19 mouse cellular contexts compared by ENCODE assay signal in genomic region chr13:113947546-113947945, GRCm38 (mm10).
A peak's percentile ranks its signal among the peaks of the same experiment; 100 is the strongest.
DNase-seq lines count a peak whose midpoint lies in the region; ATAC-seq and TF ChIP-seq lines count a peak whose summit lies in the region.
"Had no signal": no experiment of that assay in that cellular context is flagged by ENCODE, and none has a peak within 500 bp of the region (broad histone marks: within the 10 kb centered on the region; RNA-seq: fewer than 3 reads in every experiment).

No protein-coding gene starts in this region.

- H3K4me3 ChIP-seq in forebrain, embryonic 13.5 days: no peak overlapping the region
- no peak overlapping the region for H3K4me3 ChIP-seq in forebrain, embryonic 10.5 days
- no peak overlapping the region for H3K4me3 ChIP-seq in intestine, embryonic 14.5 days (ENCODE audit: low read depth, low read length)
- no peak overlapping the region for H3K4me3 ChIP-seq in intestine, postnatal 0 days (ENCODE audit: low read depth, low read length)
- H3K4me3 ChIP-seq in midbrain, embryonic 11.5 days (ENCODE audit: low read depth, low read length): no peak overlapping the region
- H3K4me3 ChIP-seq: erythroblast, embryonic 14.5 days; gastrocnemius, adult 2 months; liver, embryonic 13.5 days; neural tube, embryonic 13.5 days had no signal

- no peak overlapping the region for H3K9ac ChIP-seq in forebrain, embryonic 13.5 days
- no peak overlapping the region for H3K9ac ChIP-seq in intestine, embryonic 14.5 days (ENCODE audit: low read length)
- no peak overlapping the region for H3K9ac ChIP-seq in intestine, postnatal 0 days (ENCODE audit: low read depth, low read length)
- no peak overlapping the region for H3K9ac ChIP-seq in midbrain, embryonic 11.5 days (ENCODE audit: low read length)
- H3K9ac ChIP-seq: liver, embryonic 13.5 days; neural tube, embryonic 13.5 days had no signal

- ATAC-seq in forebrain, embryonic 13.5 days: 0 out of 2 replicates have a peak, but pooled peaks have one; percentile 36
- no peak for ATAC-seq in intestine, embryonic 14.5 days (replicated peaks; ENCODE audit: low FRiP score, low TSS enrichment, low read depth)
- no peak for ATAC-seq in intestine, postnatal 0 days
- no peak for ATAC-seq in midbrain, embryonic 11.5 days (ENCODE audit: low FRiP score)
- ATAC-seq: CD4-positive, CD25-positive, alpha-beta regulatory T cell, adult 4 months; hindbrain, embryonic 16.5 days had no signal

- no peak for DNase-seq in forebrain, embryonic 10.5 days (ENCODE audit: extremely low spot score, low spot score)
- no peak for DNase-seq in intestine, embryonic 14.5 days (ENCODE audit: low spot score)
- DNase-seq in lung, postnatal 10 days: peak; percentile 18
- DNase-seq in lung, postnatal 4 days: no peak
- DNase-seq in midbrain, embryonic 11.5 days (ENCODE audit: low spot score, missing footprints): no peak
- DNase-seq: cerebellum, adult 9-10 months; gastrocnemius, adult 2 months; heart, postnatal 36 days; kidney, adult 9 months; layer of hippocampus, postnatal 36 days; liver, embryonic 13.5 days; right cerebral cortex, postnatal 25 days; thymus, postnatal 4 days had no signal

- H3K4me2 ChIP-seq in forebrain, embryonic 13.5 days: no peak overlapping the region
- H3K4me2 ChIP-seq in intestine, embryonic 14.5 days (ENCODE audit: low read length): no peak overlapping the region
- H3K4me2 ChIP-seq in intestine, postnatal 0 days (replicated peaks; ENCODE audit: low read depth): no peak overlapping the region
- no peak overlapping the region for H3K4me2 ChIP-seq in midbrain, embryonic 11.5 days
- H3K4me2 ChIP-seq: liver, embryonic 13.5 days; neural tube, embryonic 13.5 days had no signal

- no peak overlapping the region for H3K27ac ChIP-seq in forebrain, embryonic 13.5 days
- no peak overlapping the region for H3K27ac ChIP-seq in forebrain, embryonic 10.5 days
- 0 out of 2 replicates have a peak overlapping the region, but pooled peaks have one; percentile 29 for H3K27ac ChIP-seq in intestine, embryonic 14.5 days (ENCODE audit: low read depth)
- no peak overlapping the region for H3K27ac ChIP-seq in intestine, postnatal 0 days (ENCODE audit: low read depth, low read length)
- H3K27ac ChIP-seq in midbrain, embryonic 11.5 days (ENCODE audit: low read depth, low read length): no peak overlapping the region
- H3K27ac ChIP-seq: gastrocnemius, adult 2 months; liver, embryonic 13.5 days; neural tube, embryonic 13.5 days had no signal

- peaks cover 18% of the 10 kb centered on the region for H3K4me1 ChIP-seq in forebrain, embryonic 13.5 days
- H3K4me1 ChIP-seq in forebrain, embryonic 10.5 days: peaks cover 15% of the 10 kb centered on the region
- peaks cover 24% of the 10 kb centered on the region; the same call in 1 of the 2 replicates for H3K4me1 ChIP-seq in intestine, embryonic 14.5 days (replicated peaks; ENCODE audit: control insufficient read depth, insufficient read depth, low read length)
- H3K4me1 ChIP-seq in intestine, postnatal 0 days (replicated peaks; ENCODE audit: control insufficient read depth, insufficient read depth, low read length): 0 out of 2 replicates have a peak, but pooled peaks cover 7% of the 10 kb centered on the region
- peaks cover 7% of the 10 kb centered on the region; the same call in 1 of the 2 replicates for H3K4me1 ChIP-seq in midbrain, embryonic 11.5 days (ENCODE audit: control insufficient read depth, insufficient read depth, low read length)
- H3K4me1 ChIP-seq: liver, embryonic 13.5 days had no signal

- H3K36me3 ChIP-seq in forebrain, embryonic 13.5 days (ENCODE audit: poor library complexity, severe bottlenecking): no peaks in the 10 kb centered on the region
- H3K36me3 ChIP-seq in forebrain, embryonic 10.5 days (replicated peaks): no peaks in the 10 kb centered on the region
- no peaks in the 10 kb centered on the region for H3K36me3 ChIP-seq in intestine, embryonic 14.5 days (ENCODE audit: control insufficient read depth, insufficient read depth, low read length)
- H3K36me3 ChIP-seq in intestine, postnatal 0 days (ENCODE audit: control insufficient read depth, insufficient read depth): no peaks in the 10 kb centered on the region
- H3K36me3 ChIP-seq in midbrain, embryonic 11.5 days (ENCODE audit: control insufficient read depth, insufficient read depth, low read length): no peaks in the 10 kb centered on the region
- H3K36me3 ChIP-seq: liver, embryonic 13.5 days; neural tube, embryonic 13.5 days had no signal

- no peaks in the 10 kb centered on the region for H3K9me3 ChIP-seq in forebrain, embryonic 13.5 days (replicated peaks)
- no peaks in the 10 kb centered on the region for H3K9me3 ChIP-seq in forebrain, embryonic 10.5 days
- no peaks in the 10 kb centered on the region for H3K9me3 ChIP-seq in intestine, embryonic 14.5 days (ENCODE audit: control insufficient read depth, low read length)
- no peaks in the 10 kb centered on the region for H3K9me3 ChIP-seq in intestine, postnatal 0 days (ENCODE audit: control insufficient read depth)
- H3K9me3 ChIP-seq in midbrain, embryonic 11.5 days (ENCODE audit: control insufficient read depth, low read length): no peaks in the 10 kb centered on the region
- H3K9me3 ChIP-seq: liver, embryonic 13.5 days; neural tube, embryonic 13.5 days had no signal

- no peaks in the 10 kb centered on the region for H3K27me3 ChIP-seq in forebrain, embryonic 13.5 days
- H3K27me3 ChIP-seq in forebrain, embryonic 10.5 days (ENCODE audit: poor library complexity, severe bottlenecking): no peaks in the 10 kb centered on the region
- no peaks in the 10 kb centered on the region for H3K27me3 ChIP-seq in intestine, embryonic 14.5 days (replicated peaks; ENCODE audit: control insufficient read depth, insufficient read depth, low read length)
- H3K27me3 ChIP-seq in intestine, postnatal 0 days (replicated peaks; ENCODE audit: control insufficient read depth, insufficient read depth, low read length): no peaks in the 10 kb centered on the region
- H3K27me3 ChIP-seq in midbrain, embryonic 11.5 days (ENCODE audit: control insufficient read depth, insufficient read depth, low read length): no peaks in the 10 kb centered on the region
- H3K27me3 ChIP-seq: liver, embryonic 13.5 days; neural tube, embryonic 13.5 days had no signal

- 42% methylated on average over 4 of the region's 4 CpGs for WGBS in forebrain, embryonic 13.5 days
- 82% methylated on average over 4 of the region's 4 CpGs for WGBS in forebrain, embryonic 10.5 days
- WGBS in intestine, embryonic 14.5 days: 41% methylated on average over 4 of the region's 4 CpGs
- 51% methylated on average over 4 of the region's 4 CpGs for WGBS in intestine, postnatal 0 days
- 84% methylated on average over 4 of the region's 4 CpGs for WGBS in midbrain, embryonic 11.5 days

- TF ChIP-seq CTCF in intestine, postnatal 0 days (IDR thresholded peaks at IDR 0.05; ENCODE audit: low read depth): no peak
